Mouse (Mus musculus) embryonic facial prominence, embryonic 11.5 days (tissue): ENCODE measurements around the gene Galnt11. TPM values are rescaled to one million over a fixed set of nuclear protein-coding genes. Genes with fewer than 3 reads are reported as not detected.

Experiments used
- ATAC-seq: fragments of 200-750 bp; cut with Nextera tagmentation; replicated peaks from 2 replicates; pipeline ENCODE4 v1.8.0; 2017; ENCODE audit warnings: low read depth; ENCODE audit not compliant: insufficient number of reproducible peaks, low FRiP score, low TSS enrichment
- DNase-seq: peaks from one replicate; pipeline ENCODE4 v3.0.0-alpha.2; 2015; ENCODE audit warnings: low spot score
- H3K27ac ChIP-seq: fragments of 300-500 bp; sonication (generic); replicated peaks from 2 replicates; pipeline ENCODE4 v1.5.1; 2014; ENCODE audit warnings: mild to moderate bottlenecking, low read depth, low read length, control low read depth
- H3K27me3 ChIP-seq: fragments of 300-500 bp; sonication (generic); 2 replicates; pipeline ENCODE4 v1.6.1; 2014; ENCODE audit warnings: mild to moderate bottlenecking, low read length, moderate library complexity, mixed read lengths; ENCODE audit not compliant: control insufficient read depth, insufficient read depth
- H3K36me3 ChIP-seq: fragments of 300-500 bp; sonication (generic); replicated peaks from 2 replicates; pipeline ENCODE4 v1.6.1; 2014; ENCODE audit warnings: low read depth, mild to moderate bottlenecking, low read length, moderate library complexity, mixed read lengths; ENCODE audit not compliant: control insufficient read depth, insufficient read depth
- H3K4me1 ChIP-seq: fragments of 300-500 bp; sonication (generic); 2 replicates; pipeline ENCODE4 v1.6.1; 2014; ENCODE audit warnings: low read length, mixed read lengths; ENCODE audit not compliant: control insufficient read depth, insufficient read depth
- H3K4me2 ChIP-seq: fragments of 300-500 bp; sonication (generic); 2 replicates; pipeline ENCODE4 v1.6.1; 2014; ENCODE audit warnings: low read depth, mild to moderate bottlenecking, control low read depth, low read length, moderate library complexity
- H3K4me3 ChIP-seq: fragments of 300-500 bp; sonication (generic); 2 replicates; pipeline ENCODE4 v1.5.1; 2014; ENCODE audit warnings: low read depth, low read length, control low read depth
- H3K9ac ChIP-seq: fragments of 300-500 bp; sonication (generic); replicated peaks from 2 replicates; pipeline ENCODE4 v1.6.1; 2014; ENCODE audit warnings: mild to moderate bottlenecking, control low read depth, low read length
- H3K9me3 ChIP-seq: fragments of 300-500 bp; sonication (generic); replicated peaks from 2 replicates; pipeline ENCODE4 v1.6.1; 2016; ENCODE audit warnings: mild to moderate bottlenecking, low read length, inconsistent platforms, mixed read lengths; ENCODE audit not compliant: control insufficient read depth
- WGBS: fragments of 180-500 bp; shearing (Covaris S2); extraction: QIAGEN DNeasy Blood & Tissue Kit; methylation state at CpG from one replicate; pipeline ENCODE4 v1.1.7; 2014; 5-methylcytosine and 5-hydroxymethylcytosine counted together
- polyA plus RNA-seq: library from polyadenylated mRNA; unstranded; fragments of >200 nt; fragmentation: Nextera tagmentation; extraction: Ambion mirVana; gene quantifications from 2 replicates; pipeline ENCODE4 v1.2.1, GENCODE M21; 2014

Galnt11 gene
- polyA plus RNA-seq, 1 experiment from 2014 or later, result 40.4 TPM

GRCm38 (mm10) chr5:25313881-25314280 lies 92.2 kb downstream of the Galnt11 start:
- DNase-seq (no peak), ATAC-seq (no peak)
- no peak overlapping the region for H3K4me2 ChIP-seq
- H3K27ac ChIP-seq, result no peak overlapping the region
- no peak overlapping the region for H3K9ac ChIP-seq
- WGBS, result 87% methylated on average over 6 of the region's 6 CpGs
- no peaks in the 10 kb centered on the region for H3K4me1 ChIP-seq
- H3K4me3 ChIP-seq, result no peak overlapping the region
- peaks cover 13% of the 10 kb centered on the region for H3K36me3 ChIP-seq
- H3K9me3 ChIP-seq, result no peaks in the 10 kb centered on the region
- no peaks in the 10 kb centered on the region for H3K27me3 ChIP-seq

Other genes with a start within 250 kb of the Galnt11 start
- gene Prkag2, start 121.3 kb upstream of the Galnt11 start, polyA plus RNA-seq, result 41.2 TPM in 2 replicates
- not detected in 2 replicates for gene Galntl5, start 40.4 kb upstream of the Galnt11 start, polyA plus RNA-seq
- gene E130116L18Rik, start 1.2 kb downstream of the Galnt11 start, polyA plus RNA-seq, result not detected in 2 replicates